Comparison of ENCODE assay signal across 8 mouse cellular contexts in the genomic region with DNA sequence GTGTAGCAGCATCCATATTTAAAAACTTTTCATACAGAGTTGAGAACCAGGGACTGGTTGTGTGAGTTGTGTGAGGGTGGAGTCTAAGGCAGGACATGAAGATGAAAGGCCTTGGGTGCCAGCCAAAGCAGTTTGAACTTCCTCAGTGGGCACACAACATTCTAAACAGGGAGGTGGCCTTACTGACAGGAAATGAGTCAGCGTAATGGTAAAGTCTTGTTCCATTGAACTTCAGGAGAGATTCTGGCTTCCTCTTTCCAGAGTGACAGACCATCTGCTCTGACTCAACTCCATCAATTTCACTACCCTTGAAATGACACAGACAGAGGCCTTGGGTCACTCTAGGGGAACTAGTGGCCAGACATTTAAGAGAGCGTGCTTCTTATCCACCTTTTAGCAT.
DNase-seq lines count a peak whose midpoint lies in the region; ATAC-seq lines count a peak whose summit lies in the region.

No protein-coding gene starts in this region.

- no peaks in the 10 kb centered on the region for H3K27me3 ChIP-seq in heart, embryonic 16.5 days (ENCODE audit: control insufficient read depth, insufficient read depth, low read length)
- no peaks in the 10 kb centered on the region for H3K27me3 ChIP-seq in midbrain, embryonic 10.5 days (ENCODE audit: low read depth, poor library complexity, severe bottlenecking)

- peak; percentile 23 to 45 for DNase-seq in left cerebral cortex, postnatal 25 days (ENCODE audit: low spot score in 2 of 2)
- DNase-seq in left cerebral cortex, postnatal 36 days (ENCODE audit: low spot score in 2 of 2) = no peak
- DNase-seq in adrenal gland, adult 8-10 months = peak; percentile 69
- DNase-seq in lung, postnatal 14 days = peak; percentile 58
- no peak for DNase-seq in midbrain, embryonic 10.5 days (ENCODE audit: low spot score)
- no peak for DNase-seq in testis, postnatal 10 days (ENCODE audit: low spot score)
- DNase-seq in urinary bladder, adult 18-20 months (ENCODE audit: low spot score in 2 of 2) = no peak

- no peaks in the 10 kb centered on the region for H3K36me3 ChIP-seq in heart, embryonic 16.5 days (ENCODE audit: control insufficient read depth, insufficient read depth)
- H3K36me3 ChIP-seq in midbrain, embryonic 10.5 days = no peaks in the 10 kb centered on the region

- intact Hi-C loops in left cerebral cortex, postnatal 25 days (cut with DNase I) = loop anchor here (5.0 kb wide), 1 partner anchor 235 kb away; no protein-coding TSS in a partner anchor
- intact Hi-C loops in left cerebral cortex, postnatal 36 days (cut with DNase I) = no loop called here

- 62% methylated on average over 2 of the region's 2 CpGs for WGBS in heart, embryonic 16.5 days
- WGBS in midbrain, embryonic 10.5 days = 92% methylated on average over 2 of the region's 2 CpGs

- no peak overlapping the region for H3K9ac ChIP-seq in heart, embryonic 16.5 days (ENCODE audit: low read length)

- no peak overlapping the region for H3K4me3 ChIP-seq in heart, embryonic 16.5 days (ENCODE audit: low read length)
- H3K4me3 ChIP-seq in midbrain, embryonic 10.5 days = no peak overlapping the region

- no peaks in the 10 kb centered on the region for H3K9me3 ChIP-seq in heart, embryonic 16.5 days (replicated peaks; ENCODE audit: control insufficient read depth, low read length)
- H3K9me3 ChIP-seq in midbrain, embryonic 10.5 days (replicated peaks) = no peaks in the 10 kb centered on the region

- peak; percentile 39; the same call in 1 of the 2 replicates for ATAC-seq in heart, embryonic 16.5 days (replicated peaks; ENCODE audit: extremely low read depth, insufficient read depth, low FRiP score)

- H3K27ac ChIP-seq in heart, embryonic 16.5 days (ENCODE audit: low read length) = no peak overlapping the region
- H3K27ac ChIP-seq in midbrain, embryonic 10.5 days (replicated peaks) = no peak overlapping the region

- H3K4me1 ChIP-seq in heart, embryonic 16.5 days (ENCODE audit: control insufficient read depth, insufficient read depth, low read length) = peaks cover 10% of the 10 kb centered on the region
- peaks cover 9% of the 10 kb centered on the region for H3K4me1 ChIP-seq in midbrain, embryonic 10.5 days

- H3K4me2 ChIP-seq in heart, embryonic 16.5 days (ENCODE audit: low read depth, low read length) = no peak overlapping the region

Comparison
In these comparisons a context has a peak if more than half of its experiments do, and no peak if none do; other contexts are left out.
1. DNase-seq: peak in left cerebral cortex, postnatal 25 days (2 of 2), adrenal gland, adult 8-10 months (single experiment) and lung, postnatal 14 days (single experiment); none in left cerebral cortex, postnatal 36 days (0 of 2), midbrain, embryonic 10.5 days (single experiment), testis, postnatal 10 days (single experiment) and urinary bladder, adult 18-20 months (0 of 2).